Mouse (Mus musculus): ENCODE measurements around the gene BC048403. TPM values are rescaled to one million over a fixed set of nuclear protein-coding genes. Genes with fewer than 3 reads are reported as not detected.

Gene BC048403
- polyA plus RNA-seq, 1 experiment from 2014 or later, result 3.4 TPM

DNA sequence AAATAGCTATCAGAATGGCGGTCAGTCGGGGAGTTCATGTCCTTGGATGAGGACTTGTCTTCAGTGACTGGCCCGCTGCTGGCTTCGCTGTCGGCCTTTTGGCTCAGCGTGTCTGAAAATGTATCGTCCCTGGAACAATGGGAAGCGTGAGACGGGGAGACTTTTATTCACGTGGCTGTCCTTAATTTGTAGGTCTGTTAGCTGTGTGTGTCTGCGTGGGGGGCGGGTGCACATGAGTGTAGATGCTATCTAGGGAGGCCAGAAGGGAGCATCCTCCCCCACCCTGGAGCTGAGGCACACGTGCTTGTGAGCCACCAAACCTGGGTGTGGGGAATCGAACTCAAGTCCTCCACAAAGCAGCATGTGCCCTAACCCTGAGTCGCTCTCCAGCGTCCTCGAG, 52.9 kb downstream of the BC048403 start:
- Histone ChIP-seq H3K4me3 (ENCODE audit: low read depth, low read length) (no peak overlapping the region), H3K36me3 (ENCODE audit: insufficient read depth) (peaks cover 18% of the 10 kb centered on the region; the same call in 1 of the 2 replicates), H3K27ac (ENCODE audit: low read depth) (no peak overlapping the region), H3K4me2 (no peak overlapping the region), H3K9ac (no peak overlapping the region), H3K27me3 (ENCODE audit: insufficient read depth, low read length) (no peaks in the 10 kb centered on the region), H3K9me3 (ENCODE audit: low read depth, low read length) (no peaks in the 10 kb centered on the region), H3K4me1 (ENCODE audit: insufficient read depth) (no peaks in the 10 kb centered on the region)
- ATAC-seq (ENCODE audit: insufficient read depth), result no peak
- no peak for TF ChIP-seq CTCF (IDR thresholded peaks at IDR 0.05; ENCODE audit: low read depth)
- DNase-seq, result no peak
- WGBS, result 92% methylated on average over 17 of the region's 17 CpGs

DNA sequence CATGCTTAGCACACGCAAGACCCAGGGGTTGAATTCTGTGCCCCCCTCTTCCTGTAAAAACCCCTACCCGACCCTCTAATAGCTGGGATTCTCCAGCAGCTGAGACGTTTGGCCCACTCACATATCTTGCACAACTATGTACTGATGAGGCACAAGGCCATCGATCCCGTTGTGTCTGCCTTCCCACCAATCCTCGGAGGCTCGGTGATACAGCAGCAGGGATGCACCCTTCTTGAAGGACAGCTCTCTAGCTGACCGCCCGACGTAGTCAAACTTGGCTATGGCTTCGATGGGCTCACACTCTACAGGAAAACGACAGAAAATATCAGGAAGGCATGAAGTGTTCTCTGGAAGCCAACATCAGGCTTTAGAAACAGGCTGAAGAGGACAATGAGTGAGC, 54.7 kb downstream of the BC048403 start:
- 86% methylated on average over 12 of the region's 12 CpGs for WGBS
- TF ChIP-seq CTCF (IDR thresholded peaks at IDR 0.05; ENCODE audit: low read depth), result no peak
- H3K27me3 ChIP-seq (ENCODE audit: insufficient read depth, low read length), result no peaks in the 10 kb centered on the region

DNA sequence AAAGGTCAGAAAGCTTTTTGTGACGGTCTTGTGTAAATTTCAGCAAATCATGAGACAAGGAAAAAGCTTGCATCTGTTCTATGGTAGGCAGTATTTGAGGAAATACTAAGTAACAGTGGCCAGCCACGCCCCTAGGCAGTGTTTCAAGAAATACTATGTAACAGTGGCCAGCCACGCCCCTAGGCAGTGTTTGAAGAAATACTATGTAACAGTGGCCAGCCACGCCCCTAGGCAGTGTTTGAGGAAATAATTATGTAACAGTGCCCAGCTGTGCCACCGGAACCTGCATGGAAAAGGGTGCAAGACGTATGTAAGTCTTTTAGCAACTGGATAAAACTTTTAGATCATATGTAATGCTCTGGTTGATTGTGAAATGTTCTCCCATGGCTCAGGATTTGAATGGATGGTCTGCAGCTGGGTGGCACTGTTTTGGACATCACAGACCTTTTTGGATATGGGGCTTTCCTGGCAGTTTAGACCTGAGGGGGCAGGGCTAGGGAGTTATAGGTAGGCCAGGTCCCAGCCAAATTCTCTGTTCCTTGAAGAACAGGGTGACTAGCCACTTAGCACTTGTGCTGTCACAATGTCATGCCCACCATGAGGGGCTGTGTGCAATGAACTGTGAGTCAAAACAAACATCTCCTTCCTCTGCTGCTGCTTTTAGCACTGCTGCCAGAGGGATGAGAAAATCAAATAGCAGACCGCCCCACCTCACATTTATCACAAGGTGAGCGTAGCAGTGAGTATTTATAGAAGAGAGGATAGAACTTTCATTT, 56.5 kb downstream of the BC048403 start:
- Histone ChIP-seq H3K36me3 (ENCODE audit: insufficient read depth) (peaks cover 27% of the 10 kb centered on the region; the same call in 1 of the 2 replicates), H3K4me2 (no peak overlapping the region), H3K9me3 (ENCODE audit: low read depth, low read length) (no peaks in the 10 kb centered on the region), H3K4me1 (ENCODE audit: insufficient read depth) (no peaks in the 10 kb centered on the region), H3K27ac (ENCODE audit: low read depth) (no peak overlapping the region), H3K9ac (no peak overlapping the region), H3K4me3 (ENCODE audit: low read depth, low read length) (no peak overlapping the region), H3K27me3 (ENCODE audit: insufficient read depth, low read length) (no peaks in the 10 kb centered on the region)
- ATAC-seq (ENCODE audit: insufficient read depth), result no peak
- no peak for TF ChIP-seq CTCF (IDR thresholded peaks at IDR 0.05; ENCODE audit: low read depth)
- 66% methylated on average over 8 of the region's 8 CpGs for WGBS
- peak; percentile 49 for DNase-seq

More for the DNA sequence above, 54.7 kb downstream of the BC048403 start:
- no peaks in the 10 kb centered on the region for H3K4me1 ChIP-seq (ENCODE audit: insufficient read depth)
- H3K9ac ChIP-seq, result no peak overlapping the region
- H3K36me3 ChIP-seq (ENCODE audit: insufficient read depth), result peaks cover 27% of the 10 kb centered on the region; the same call in 1 of the 2 replicates
- no peak overlapping the region for H3K4me3 ChIP-seq (ENCODE audit: low read depth, low read length)
- H3K4me2 ChIP-seq, result no peak overlapping the region
- H3K9me3 ChIP-seq (ENCODE audit: low read depth, low read length), result no peaks in the 10 kb centered on the region
- H3K27ac ChIP-seq (ENCODE audit: low read depth), result no peak overlapping the region
- ATAC-seq (ENCODE audit: insufficient read depth) (no peak), DNase-seq (no peak)

GRCm38 (mm10) chr10:121800041-121800440, 60.3 kb downstream of the BC048403 start:
- WGBS, result 94% methylated on average over 13 of the region's 13 CpGs
- H3K27me3 ChIP-seq (ENCODE audit: insufficient read depth, low read length), result no peaks in the 10 kb centered on the region
- no peaks in the 10 kb centered on the region for H3K9me3 ChIP-seq (ENCODE audit: low read depth, low read length)
- DNase-seq (no peak), ATAC-seq (ENCODE audit: insufficient read depth) (no peak)
- H3K4me2 ChIP-seq, result no peak overlapping the region
- H3K27ac ChIP-seq (ENCODE audit: low read depth), result no peak overlapping the region
- no peak overlapping the region for H3K4me3 ChIP-seq (ENCODE audit: low read depth, low read length)
- H3K4me1 ChIP-seq (ENCODE audit: insufficient read depth), result no peaks in the 10 kb centered on the region
- H3K9ac ChIP-seq, result no peak overlapping the region
- H3K36me3 ChIP-seq (ENCODE audit: insufficient read depth), result peaks cover 25% of the 10 kb centered on the region; the same call in 1 of the 2 replicates
- no peak for TF ChIP-seq CTCF (IDR thresholded peaks at IDR 0.05; ENCODE audit: low read depth)

Other genes with a start within 250 kb of the BC048403 start
- gene Tbk1, start 153.2 kb upstream of the BC048403 start, polyA plus RNA-seq (2014; fragmentation: Nextera tagmentation; extraction: Ambion mirVana), result 38.1 and 39.6 TPM in 2 replicates
- gene Xpot, start 113.6 kb upstream of the BC048403 start, polyA plus RNA-seq (2014; fragmentation: Nextera tagmentation; extraction: Ambion mirVana), result 67.5 and 69.9 TPM in 2 replicates
- gene D930020B18Rik, start 98.3 kb upstream of the BC048403 start, polyA plus RNA-seq (2014; fragmentation: Nextera tagmentation; extraction: Ambion mirVana), result 0.46 and 0.54 TPM in 2 replicates